Mouse (Mus musculus) kidney, adult 2 months (tissue): ENCODE measurements around the gene Iars2.

Source experiments
- CTCF ChIP-seq: fragments of 200-500 bp; conservative IDR thresholded peaks from 2 replicates; pipeline ENCODE4 v1.5.1; 2011; ENCODE audit warnings: low read depth, mild to moderate bottlenecking, control low read depth, low read length, moderate library complexity, mixed read lengths; ENCODE audit not compliant: insufficient read depth, insufficient read length
- POLR2A ChIP-seq: fragments of 200-500 bp; IDR thresholded peaks from one replicate; pipeline ENCODE4 v1.6.1; 2011; ENCODE audit warnings: low read depth, low read length, control low read depth

GRCm38 (mm10) chr1:185302816-185303215, 26.4 kb downstream of the Iars2 start:
- TF ChIP-seq CTCF (no peak), POLR2A (no peak)
